Mouse (Mus musculus): ENCODE data around the gene Grwd1. TPM values are rescaled to one million over a fixed set of nuclear protein-coding genes. Genes with fewer than 3 reads are reported as not detected.

The Grwd1 gene
- polyA plus RNA-seq, 1 experiment from 2014 or later: 63.0 TPM

DNA sequence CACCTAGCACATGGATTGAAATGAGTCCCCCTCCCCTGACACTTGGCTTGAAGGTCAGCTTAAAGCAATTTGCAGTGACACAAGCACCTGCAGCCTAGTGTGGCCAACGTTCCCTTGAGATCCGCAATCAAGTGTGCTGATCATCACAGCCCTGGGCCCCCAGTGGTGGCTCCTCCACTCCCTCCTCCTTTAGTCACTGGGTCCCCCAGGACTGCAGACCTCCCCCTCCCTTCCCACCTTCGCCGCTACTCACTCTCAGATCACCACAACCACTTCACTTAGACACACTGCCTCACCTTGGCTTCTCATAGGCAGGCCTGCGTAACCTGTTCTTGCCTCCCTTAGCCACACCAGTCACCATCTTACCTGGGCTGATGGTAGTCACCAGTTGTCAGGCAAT, 24.8 kb downstream of the Grwd1 start:
- peaks cover 23% of the 10 kb centered on the region for H3K36me3 ChIP-seq (ENCODE audit: control insufficient read depth, insufficient read depth, low read length)
- H3K4me3 ChIP-seq (ENCODE audit: low read length): no peak overlapping the region
- no peaks in the 10 kb centered on the region for H3K9me3 ChIP-seq (ENCODE audit: control insufficient read depth, low read length)
- no peaks in the 10 kb centered on the region for H3K27me3 ChIP-seq (replicated peaks; ENCODE audit: control insufficient read depth, insufficient read depth, low read length)
- H3K27ac ChIP-seq (ENCODE audit: low read length): no peak overlapping the region
- no peak for ATAC-seq
- no peak overlapping the region for H3K4me2 ChIP-seq (ENCODE audit: low read depth, low read length)
- no peak overlapping the region for H3K9ac ChIP-seq (ENCODE audit: low read depth, low read length)
- peaks cover 3% of the 10 kb centered on the region; the same call in 1 of the 2 replicates for H3K4me1 ChIP-seq (ENCODE audit: control insufficient read depth, insufficient read depth, low read length)
- 56% methylated on average over 5 of the region's 5 CpGs for WGBS

DNA sequence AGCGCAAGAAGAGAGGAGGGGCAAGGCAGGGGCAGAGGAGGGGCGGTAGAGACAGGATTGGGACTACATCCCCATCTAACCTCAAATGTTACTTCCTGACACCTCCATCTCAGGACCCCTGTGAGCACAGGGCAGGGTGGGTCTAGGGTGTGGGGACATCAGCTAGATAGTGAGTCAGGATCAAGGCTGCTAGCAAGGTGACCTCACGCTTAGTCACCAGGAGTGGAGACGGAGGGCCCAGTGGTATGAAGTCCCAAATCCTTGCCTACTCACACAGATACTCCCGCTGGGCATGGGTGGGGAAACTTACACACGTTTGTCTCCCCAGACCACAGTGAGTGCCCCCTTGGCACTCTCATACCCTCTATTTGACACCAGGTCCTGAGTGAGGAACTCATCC, 28.2 kb downstream of the Grwd1 start:
- no peak overlapping the region for H3K4me3 ChIP-seq (ENCODE audit: low read length)
- no peak for ATAC-seq
- peaks cover 5% of the 10 kb centered on the region; the same call in 1 of the 2 replicates for H3K36me3 ChIP-seq (ENCODE audit: control insufficient read depth, insufficient read depth, low read length)
- no peak overlapping the region for H3K27ac ChIP-seq (ENCODE audit: low read length)
- whole genome bisulfite sequencing: 87% methylated on average over 6 of the region's 6 CpGs
- no peaks in the 10 kb centered on the region for H3K9me3 ChIP-seq (ENCODE audit: control insufficient read depth, low read length)
- peaks cover 30% of the 10 kb centered on the region for H3K4me1 ChIP-seq (ENCODE audit: control insufficient read depth, insufficient read depth, low read length)
- no peak overlapping the region for H3K4me2 ChIP-seq (ENCODE audit: low read depth, low read length)
- no peak overlapping the region for H3K9ac ChIP-seq (ENCODE audit: low read depth, low read length)
- H3K27me3 ChIP-seq (replicated peaks; ENCODE audit: control insufficient read depth, insufficient read depth, low read length): peaks cover 9% of the 10 kb centered on the region; the same call in 1 of the 2 replicates

- peaks cover 12% of the 10 kb centered on the region; the same call in 1 of the 2 replicates for H3K27me3 ChIP-seq (replicated peaks; ENCODE audit: control insufficient read depth, insufficient read depth, low read length)
- H3K4me2 ChIP-seq (ENCODE audit: low read depth, low read length): peak overlapping the region; percentile 52
- WGBS: 3% methylated on average over 12 of the region's 12 CpGs
- H3K9ac ChIP-seq (ENCODE audit: low read depth, low read length): no peak overlapping the region
- peaks cover 33% of the 10 kb centered on the region for H3K4me1 ChIP-seq (ENCODE audit: control insufficient read depth, insufficient read depth, low read length)
- H3K4me3 ChIP-seq (ENCODE audit: low read length): peak overlapping the region; percentile 33
- no peaks in the 10 kb centered on the region for H3K36me3 ChIP-seq (ENCODE audit: control insufficient read depth, insufficient read depth, low read length)
- H3K27ac ChIP-seq (ENCODE audit: low read length): no peak overlapping the region
- ATAC-seq: peak; percentile 62
- no peaks in the 10 kb centered on the region for H3K9me3 ChIP-seq (ENCODE audit: control insufficient read depth, low read length)
Measured at GRCm38 (mm10) chr7:45801348-45801747, 29.4 kb downstream of the Grwd1 start.

DNA sequence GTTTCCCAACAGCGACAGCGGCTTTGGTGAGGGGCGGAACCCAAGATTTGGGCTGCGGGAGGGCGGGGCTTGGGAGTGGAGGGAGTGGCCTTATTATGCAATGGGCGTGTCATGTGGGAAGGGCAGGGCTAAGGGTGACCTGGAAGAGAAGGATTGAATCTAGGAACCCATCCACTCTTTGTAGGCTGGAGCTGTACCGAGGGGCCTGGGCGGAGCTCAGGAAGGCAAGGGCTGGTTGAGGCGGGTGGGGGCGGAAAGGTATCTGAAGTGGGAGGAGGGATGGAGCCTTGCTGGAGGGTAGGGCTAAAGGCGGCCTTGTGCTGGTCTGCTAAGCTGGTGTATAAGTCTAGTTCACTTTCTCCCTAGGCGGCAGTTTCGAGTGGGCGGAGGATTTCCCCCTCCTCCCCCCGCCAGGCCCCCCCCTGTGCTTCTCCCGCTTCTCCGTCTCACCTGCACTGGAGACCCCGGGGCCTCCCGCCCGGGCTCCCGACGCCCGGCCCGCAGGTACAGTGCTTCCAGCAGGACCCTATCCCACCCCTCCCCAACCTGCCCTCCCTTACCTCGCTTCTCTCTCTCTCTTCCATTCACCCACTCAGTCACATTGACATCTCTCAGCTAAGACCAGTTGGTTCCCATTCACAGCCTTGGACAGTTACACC, 30.1 kb downstream of the Grwd1 start:
- Histone ChIP-seq H3K4me1 (ENCODE audit: control insufficient read depth, insufficient read depth, low read length) (peaks cover 33% of the 10 kb centered on the region), H3K4me3 (ENCODE audit: low read length) (peak overlapping the region; percentile 33), H3K27me3 (replicated peaks; ENCODE audit: control insufficient read depth, insufficient read depth, low read length) (peaks cover 12% of the 10 kb centered on the region; the same call in 1 of the 2 replicates), H3K9me3 (ENCODE audit: control insufficient read depth, low read length) (no peaks in the 10 kb centered on the region), H3K27ac (ENCODE audit: low read length) (no peak overlapping the region), H3K4me2 (ENCODE audit: low read depth, low read length) (peak overlapping the region; percentile 52), H3K9ac (ENCODE audit: low read depth, low read length) (0 out of 2 replicates have a peak overlapping the region, but pooled peaks have one; percentile 24), H3K36me3 (ENCODE audit: control insufficient read depth, insufficient read depth, low read length) (no peaks in the 10 kb centered on the region)
- WGBS: 18% methylated on average over 23 of the region's 25 CpGs
- peak; percentile 65 for ATAC-seq

- no peak overlapping the region for H3K27ac ChIP-seq (ENCODE audit: low read length)
- H3K4me1 ChIP-seq (ENCODE audit: control insufficient read depth, insufficient read depth, low read length): peaks cover 33% of the 10 kb centered on the region
- ATAC-seq: no peak
- H3K4me2 ChIP-seq (ENCODE audit: low read depth, low read length): peak overlapping the region; percentile 52
- H3K4me3 ChIP-seq (ENCODE audit: low read length): peak overlapping the region; percentile 33; the same call in 1 of the 2 replicates
- H3K9ac ChIP-seq (ENCODE audit: low read depth, low read length): 0 out of 2 replicates have a peak overlapping the region, but pooled peaks have one; percentile 24
- H3K27me3 ChIP-seq (replicated peaks; ENCODE audit: control insufficient read depth, insufficient read depth, low read length): peaks cover 12% of the 10 kb centered on the region; the same call in 1 of the 2 replicates
- no peaks in the 10 kb centered on the region for H3K36me3 ChIP-seq (ENCODE audit: control insufficient read depth, insufficient read depth, low read length)
- H3K9me3 ChIP-seq (ENCODE audit: control insufficient read depth, low read length): no peaks in the 10 kb centered on the region
- 39% methylated on average over 7 of the region's 7 CpGs for WGBS
Measured at GRCm38 (mm10) chr7:45800001-45800400, 30.7 kb downstream of the Grwd1 start.

DNA sequence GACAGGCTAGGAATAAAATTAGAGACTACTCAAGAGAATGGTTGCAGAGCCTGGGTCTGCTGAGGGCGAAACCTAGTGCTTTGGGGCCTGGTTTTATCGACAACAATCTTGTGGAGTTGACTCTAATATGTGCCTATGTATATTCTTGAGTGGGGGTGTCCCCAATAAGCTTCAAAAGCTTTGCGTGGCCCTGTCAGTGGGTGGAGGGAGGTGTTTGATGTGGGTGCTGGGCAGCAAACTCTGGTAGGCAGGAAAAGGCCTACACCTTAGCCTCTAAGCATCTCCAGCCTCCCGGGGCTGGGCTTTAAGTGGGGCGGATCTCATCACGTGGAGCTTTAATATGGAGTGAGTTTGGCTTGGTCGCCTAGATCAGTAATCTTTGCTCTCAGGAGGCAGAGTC, 31.8 kb downstream of the Grwd1 start:
- Histone ChIP-seq H3K4me1 (ENCODE audit: control insufficient read depth, insufficient read depth, low read length) (peaks cover 33% of the 10 kb centered on the region), H3K9me3 (ENCODE audit: control insufficient read depth, low read length) (no peaks in the 10 kb centered on the region), H3K27ac (ENCODE audit: low read length) (no peak overlapping the region), H3K4me3 (ENCODE audit: low read length) (no peak overlapping the region; the same call in 1 of the 2 replicates), H3K4me2 (ENCODE audit: low read depth, low read length) (peak overlapping the region; percentile 97; the same call in 1 of the 2 replicates), H3K36me3 (ENCODE audit: control insufficient read depth, insufficient read depth, low read length) (no peaks in the 10 kb centered on the region), H3K27me3 (replicated peaks; ENCODE audit: control insufficient read depth, insufficient read depth, low read length) (peaks cover 12% of the 10 kb centered on the region; the same call in 1 of the 2 replicates), H3K9ac (ENCODE audit: low read depth, low read length) (no peak overlapping the region)
- WGBS: 54% methylated on average over 7 of the region's 7 CpGs
- no peak for ATAC-seq

GRCm38 (mm10) chr7:45798511-45798836, 32.3 kb downstream of the Grwd1 start:
- peak overlapping the region; percentile 59 for H3K4me3 ChIP-seq (ENCODE audit: low read length)
- H3K36me3 ChIP-seq (ENCODE audit: control insufficient read depth, insufficient read depth, low read length): no peaks in the 10 kb centered on the region
- no peaks in the 10 kb centered on the region for H3K9me3 ChIP-seq (ENCODE audit: control insufficient read depth, low read length)
- no peak overlapping the region for H3K27ac ChIP-seq (ENCODE audit: low read length)
- 2% methylated on average over 19 of the region's 19 CpGs for WGBS
- H3K4me1 ChIP-seq (ENCODE audit: control insufficient read depth, insufficient read depth, low read length): peaks cover 33% of the 10 kb centered on the region
- H3K9ac ChIP-seq (ENCODE audit: low read depth, low read length): peak overlapping the region; percentile 66
- H3K27me3 ChIP-seq (replicated peaks; ENCODE audit: control insufficient read depth, insufficient read depth, low read length): peaks cover 12% of the 10 kb centered on the region; the same call in 1 of the 2 replicates
- no peak for ATAC-seq
- H3K4me2 ChIP-seq (ENCODE audit: low read depth, low read length): peak overlapping the region; percentile 97

GRCm38 (mm10) chr7:45797661-45798510, 32.9 kb downstream of the Grwd1 start:
- 4% methylated on average over 55 of the region's 60 CpGs for WGBS
- peak overlapping the region; percentile 66 for H3K9ac ChIP-seq (ENCODE audit: low read depth, low read length)

GRCm38 (mm10) chr7:45796950-45797349, 33.8 kb downstream of the Grwd1 start:
- Histone ChIP-seq H3K27ac (ENCODE audit: low read length) (no peak overlapping the region), H3K4me3 (ENCODE audit: low read length) (no peak overlapping the region), H3K9me3 (ENCODE audit: control insufficient read depth, low read length) (no peaks in the 10 kb centered on the region), H3K9ac (ENCODE audit: low read depth, low read length) (no peak overlapping the region), H3K4me1 (ENCODE audit: control insufficient read depth, insufficient read depth, low read length) (peaks cover 33% of the 10 kb centered on the region), H3K4me2 (ENCODE audit: low read depth, low read length) (no peak overlapping the region), H3K36me3 (ENCODE audit: control insufficient read depth, insufficient read depth, low read length) (no peaks in the 10 kb centered on the region), H3K27me3 (replicated peaks; ENCODE audit: control insufficient read depth, insufficient read depth, low read length) (peaks cover 12% of the 10 kb centered on the region; the same call in 1 of the 2 replicates)
- 61% methylated on average over 6 of the region's 6 CpGs for WGBS
- no peak for ATAC-seq

More at GRCm38 (mm10) chr7:45797661-45798510, 32.9 kb downstream of the Grwd1 start:
- no peaks in the 10 kb centered on the region for H3K9me3 ChIP-seq (ENCODE audit: control insufficient read depth, low read length)
- H3K4me1 ChIP-seq (ENCODE audit: control insufficient read depth, insufficient read depth, low read length): peaks cover 33% of the 10 kb centered on the region
- H3K27me3 ChIP-seq (replicated peaks; ENCODE audit: control insufficient read depth, insufficient read depth, low read length): peaks cover 12% of the 10 kb centered on the region; the same call in 1 of the 2 replicates
- ATAC-seq: no peak
- H3K4me2 ChIP-seq (ENCODE audit: low read depth, low read length): peak overlapping the region; percentile 97
- no peaks in the 10 kb centered on the region for H3K36me3 ChIP-seq (ENCODE audit: control insufficient read depth, insufficient read depth, low read length)
- no peak overlapping the region for H3K27ac ChIP-seq (ENCODE audit: low read length)
- peak overlapping the region; percentile 59 for H3K4me3 ChIP-seq (ENCODE audit: low read length)

Data from intestine, embryonic 16.5 days (tissue).